18 mouse cellular contexts compared by ENCODE assay signal in the genomic region with DNA sequence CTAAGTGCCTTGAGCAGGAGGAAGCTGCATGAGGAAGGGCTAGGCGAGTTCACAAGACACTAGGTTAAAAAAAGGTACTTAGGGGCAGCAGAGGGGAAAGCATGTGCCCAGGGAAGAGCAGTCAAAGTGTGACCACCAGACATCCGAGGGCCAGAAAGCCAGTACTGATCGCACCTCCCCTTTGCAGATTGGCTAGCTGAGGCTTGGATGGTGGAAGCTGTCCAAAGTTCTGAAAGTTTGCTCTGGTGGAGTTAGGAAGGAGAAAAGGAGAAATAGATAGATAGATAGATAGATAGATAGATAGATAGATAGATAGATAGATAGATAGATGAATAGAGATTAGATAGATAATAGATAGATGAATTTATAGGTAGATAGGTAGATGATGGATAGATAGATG.
"Had no signal": no experiment of that assay in that cellular context is flagged by ENCODE, and none has a peak within 500 bp of the region (broad histone marks: within the 10 kb centered on the region; RNA-seq: fewer than 3 reads in every experiment).

No protein-coding gene starts in this region.

- H3K4me1 ChIP-seq: kidney, embryonic 15.5 days; neural tube, embryonic 12.5 days had no signal

- H3K27ac ChIP-seq: kidney, embryonic 15.5 days; left cerebral cortex, adult 2 months; liver, embryonic 13.5 days; neural tube, embryonic 12.5 days; neural tube, embryonic 15.5 days had no signal

- H3K27me3 ChIP-seq: neural tube, embryonic 12.5 days had no signal

- H3K4me3 ChIP-seq: kidney, embryonic 15.5 days; left cerebral cortex, adult 2 months; liver, embryonic 13.5 days; neural tube, embryonic 12.5 days; neural tube, embryonic 15.5 days had no signal

- H3K9me3 ChIP-seq: kidney, embryonic 15.5 days; liver, embryonic 13.5 days; neural tube, embryonic 12.5 days; neural tube, embryonic 15.5 days had no signal

- H3K4me2 ChIP-seq: kidney, embryonic 15.5 days; liver, embryonic 13.5 days; midbrain, embryonic 11.5 days; neural tube, embryonic 12.5 days; neural tube, embryonic 15.5 days had no signal

- DNase-seq: kidney, adult 8-10 months; kidney, postnatal 14 days; kidney, postnatal 4 days; layer of hippocampus, adult 9-11 months; layer of hippocampus, postnatal 36 days; liver, embryonic 13.5 days; lung, adult 2 months; lung, postnatal 36 days; midbrain, embryonic 14.5 days; thymus, adult 18-20 months; thymus, postnatal 36 days had no signal

- H3K36me3 ChIP-seq: kidney, embryonic 15.5 days; liver, embryonic 13.5 days; neural tube, embryonic 12.5 days; neural tube, embryonic 15.5 days had no signal

- ATAC-seq: intestine, postnatal 0 days; lung, postnatal 0 days had no signal

- H3K9ac ChIP-seq: kidney, embryonic 15.5 days; liver, embryonic 13.5 days; neural tube, embryonic 12.5 days; neural tube, embryonic 15.5 days had no signal
